Mouse (Mus musculus) urinary bladder, adult 18-20 months (tissue): Measurements from ENCODE around the gene Tyrp1.

Source experiments
- DNase-seq, 2 experiments: peaks; one replicate each; pipeline ENCODE4 v3.0.0; 2022; ENCODE audit warnings: low spot score in 2 of 2, mixed read lengths in 2 of 2

Tyrp1 gene

GRCm38 (mm10) chr4:80895278-80895894 lies 61.5 kb downstream of the Tyrp1 start:
- DNase-seq: no peak
